Mouse (Mus musculus) skeletal muscle tissue, adult 2 months (tissue): Measurements from ENCODE around the gene Parp3.
A peak's percentile ranks its signal among the peaks of the same experiment; 100 is the strongest.
"Not testable (repeated sequence)": the region's sequence is repeated elsewhere in the genome, so short reads cannot be mapped to it uniquely, and the experiment has no call there.

Experiments
- DNase-seq: peaks from one replicate; pipeline ENCODE4 v3.0.0-alpha.2; 2012; ENCODE audit warnings: low read depth, low spot score

Parp3 gene

GRCm38 (mm10) chr9:106476924-106477484, at the start of gene Parp3:
Parp3 (minus strand) TSS chr9:106476949.
- DNase-seq: peak; percentile 100

GRCm38 (mm10) chr9:106519909-106520308, 43.2 kb upstream of the Parp3 start:
- DNase-seq: no peak

GRCm38 (mm10) chr9:106519433-106519832, 42.7 kb upstream of the Parp3 start:
- no peak for DNase-seq

DNA sequence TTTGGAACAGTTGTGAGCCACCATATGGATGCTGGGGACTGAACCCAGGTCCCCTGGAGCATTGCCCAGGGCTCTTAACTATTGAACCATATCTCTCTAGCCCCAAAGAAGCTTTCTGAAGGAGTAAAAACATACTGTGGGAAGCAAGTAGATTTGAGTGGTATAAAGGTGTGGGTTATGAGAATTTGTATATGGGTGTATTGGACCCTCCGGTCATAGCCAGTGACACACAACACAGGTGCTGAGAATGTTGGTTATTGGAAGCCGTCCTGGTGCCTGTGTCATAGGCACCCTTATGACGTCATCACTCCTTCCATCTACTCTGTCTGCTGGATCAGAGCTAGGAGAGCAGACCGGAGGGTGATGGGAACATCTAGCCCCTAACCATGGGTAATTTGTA, 37.5 kb upstream of the Parp3 start, which contains the start of gene Iqcf5:
Gene Iqcf5, plus strand, starts transcription at position 301 of the 400 bp plus-strand sequence.
- no peak for DNase-seq

GRCm38 (mm10) chr9:106513566-106513965, 36.8 kb upstream of the Parp3 start:
- DNase-seq: no peak

DNA sequence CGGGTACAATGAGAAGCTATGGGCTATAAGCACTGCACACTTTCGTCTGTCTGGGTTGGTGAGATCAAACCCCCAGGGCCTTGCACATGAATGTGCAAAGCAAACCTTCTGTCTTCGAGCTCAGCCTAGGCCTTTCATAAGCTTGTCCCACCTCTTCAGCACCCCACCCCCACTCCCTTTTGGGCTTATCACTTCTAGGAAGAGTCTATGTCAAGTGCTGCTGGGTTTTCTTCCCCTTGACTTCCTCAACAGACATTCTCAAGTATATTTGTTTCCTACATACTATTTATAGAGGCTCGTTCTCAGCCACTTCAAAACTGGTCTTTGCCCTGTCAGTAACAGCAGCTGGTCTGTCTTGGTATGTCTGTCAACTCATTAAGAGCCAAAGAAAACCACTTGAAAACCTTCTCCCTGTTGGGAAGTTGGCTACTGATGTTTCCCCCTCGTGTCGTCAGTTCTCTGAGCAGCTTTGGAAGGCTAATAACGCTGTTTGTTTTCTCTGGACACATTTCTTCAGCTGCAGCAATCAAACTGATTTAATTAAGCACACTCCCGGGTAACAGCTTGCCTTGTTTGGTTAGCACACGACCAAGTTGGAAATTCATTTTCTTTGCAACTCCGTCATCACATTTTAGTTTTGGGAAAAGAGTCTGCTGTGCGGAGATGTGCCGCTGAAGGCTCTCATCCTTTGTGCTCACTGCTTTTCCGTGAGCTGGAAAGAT, 36.1 kb upstream of the Parp3 start:
- no peak for DNase-seq

- no peak for DNase-seq
Observed at GRCm38 (mm10) chr9:106509356-106509755, 32.6 kb upstream of the Parp3 start.

DNA sequence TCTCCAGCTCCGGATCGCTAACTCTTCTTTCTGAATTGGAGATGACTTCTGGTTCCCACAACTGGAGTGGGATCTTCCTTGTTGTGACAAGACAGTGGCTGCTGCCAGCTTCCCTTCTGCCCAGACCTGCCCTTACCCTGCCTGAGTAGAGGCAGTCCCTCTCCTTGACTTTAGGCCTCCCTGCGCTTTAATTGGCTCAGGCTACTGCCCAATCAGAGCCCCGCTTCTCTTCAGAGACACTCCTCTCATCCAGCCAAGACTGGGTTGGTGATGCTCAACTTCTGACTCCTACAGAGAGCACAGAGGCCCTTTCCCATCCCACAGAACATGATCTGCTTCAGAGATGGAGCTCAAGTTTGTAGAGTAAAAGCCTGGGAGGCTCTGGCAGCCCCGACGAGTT, 27.5 kb upstream of the Parp3 start:
- DNase-seq: no peak

DNA sequence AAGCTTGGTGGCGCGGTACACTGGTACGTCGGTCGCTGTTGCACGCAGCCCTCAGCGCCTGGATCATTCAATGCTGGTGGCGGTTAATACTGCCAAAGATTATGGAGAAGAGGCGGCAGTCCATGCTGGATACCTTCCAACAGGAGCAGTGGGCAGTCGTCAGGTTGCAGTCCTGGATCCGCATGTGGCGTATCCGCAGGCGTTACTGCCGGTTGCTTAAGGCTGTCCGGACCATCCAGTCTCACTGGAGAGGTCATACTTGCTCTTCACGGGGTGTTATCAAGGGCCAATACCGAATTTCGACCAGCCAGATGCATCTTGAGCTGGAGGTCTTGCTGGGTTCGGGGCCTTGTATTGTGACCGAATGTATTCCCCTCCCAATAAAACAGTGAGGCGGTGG, 25.1 kb upstream of the Parp3 start:
- DNase-seq: no peak

GRCm38 (mm10) chr9:106499667-106500066, 22.9 kb upstream of the Parp3 start, which contains the start of gene Iqcf1:
Iqcf1 (plus strand) TSS chr9:106499967.
- no peak for DNase-seq

GRCm38 (mm10) chr9:106487602-106488001, 10.9 kb upstream of the Parp3 start:
- DNase-seq: not testable (repeated sequence)

GRCm38 (mm10) chr9:106485076-106485475, 8.3 kb upstream of the Parp3 start:
- DNase-seq: no peak

- no peak for DNase-seq
Observed at GRCm38 (mm10) chr9:106483606-106484005, 6.9 kb upstream of the Parp3 start.

- no peak for DNase-seq
Observed at GRCm38 (mm10) chr9:106483136-106483535, 6.4 kb upstream of the Parp3 start.

DNA sequence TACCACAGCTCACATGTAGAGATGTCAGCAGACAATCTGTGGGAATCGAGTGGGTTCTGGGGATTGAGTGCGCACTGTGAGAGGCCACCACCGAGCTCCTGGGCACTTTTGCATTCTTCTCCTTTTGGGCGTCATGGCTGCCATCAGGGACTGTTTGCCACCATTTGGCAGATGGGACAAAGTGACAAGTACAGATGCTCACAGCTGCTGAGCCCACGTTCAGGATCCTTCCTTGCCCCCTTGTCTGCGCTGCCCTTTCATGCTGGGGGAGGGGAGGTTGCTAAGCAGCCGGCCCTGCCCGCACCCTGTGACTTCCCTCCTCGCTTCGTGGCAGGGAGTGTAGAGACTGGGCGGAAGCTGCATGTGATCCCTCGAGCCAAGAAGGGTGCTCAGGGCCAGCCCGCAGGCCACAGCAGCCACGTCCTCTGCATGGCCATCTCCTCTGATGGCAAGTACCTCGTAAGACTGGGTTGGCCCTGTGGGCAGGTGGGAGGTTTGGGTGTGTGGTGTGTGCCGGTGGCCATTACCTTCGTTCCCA, 5.9 kb upstream of the Parp3 start:
- DNase-seq: no peak

- no peak for DNase-seq
Observed at GRCm38 (mm10) chr9:106481676-106482075, 4.9 kb upstream of the Parp3 start.

DNA sequence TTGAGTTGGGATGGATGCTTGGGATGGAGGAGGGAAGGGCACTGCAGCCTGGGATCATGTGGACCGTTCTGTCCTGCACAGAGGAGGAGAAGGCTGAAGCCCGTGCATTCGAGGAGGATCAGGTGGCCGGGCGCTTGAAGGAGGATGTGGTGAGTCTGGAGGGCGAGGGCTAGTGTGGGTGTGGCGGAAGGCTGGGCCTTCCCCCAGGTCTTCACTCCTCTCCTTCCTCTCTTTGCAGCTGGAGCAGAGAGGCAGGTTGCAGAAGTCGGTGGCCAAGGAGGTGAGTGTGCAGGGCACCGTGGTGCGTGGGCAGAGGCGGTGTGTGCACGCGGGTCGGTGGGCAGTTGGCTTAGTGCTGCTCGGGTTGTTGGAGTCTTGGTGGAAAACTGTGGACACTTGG, 4.3 kb upstream of the Parp3 start:
- DNase-seq: no peak

- DNase-seq: no peak
Observed at GRCm38 (mm10) chr9:106480541-106480940, 3.8 kb upstream of the Parp3 start.

- DNase-seq: no peak
Observed at GRCm38 (mm10) chr9:106478101-106478500, 1.4 kb upstream of the Parp3 start.

GRCm38 (mm10) chr9:106477649-106478048, 900 bp upstream of the Parp3 start:
- DNase-seq: no peak

DNA sequence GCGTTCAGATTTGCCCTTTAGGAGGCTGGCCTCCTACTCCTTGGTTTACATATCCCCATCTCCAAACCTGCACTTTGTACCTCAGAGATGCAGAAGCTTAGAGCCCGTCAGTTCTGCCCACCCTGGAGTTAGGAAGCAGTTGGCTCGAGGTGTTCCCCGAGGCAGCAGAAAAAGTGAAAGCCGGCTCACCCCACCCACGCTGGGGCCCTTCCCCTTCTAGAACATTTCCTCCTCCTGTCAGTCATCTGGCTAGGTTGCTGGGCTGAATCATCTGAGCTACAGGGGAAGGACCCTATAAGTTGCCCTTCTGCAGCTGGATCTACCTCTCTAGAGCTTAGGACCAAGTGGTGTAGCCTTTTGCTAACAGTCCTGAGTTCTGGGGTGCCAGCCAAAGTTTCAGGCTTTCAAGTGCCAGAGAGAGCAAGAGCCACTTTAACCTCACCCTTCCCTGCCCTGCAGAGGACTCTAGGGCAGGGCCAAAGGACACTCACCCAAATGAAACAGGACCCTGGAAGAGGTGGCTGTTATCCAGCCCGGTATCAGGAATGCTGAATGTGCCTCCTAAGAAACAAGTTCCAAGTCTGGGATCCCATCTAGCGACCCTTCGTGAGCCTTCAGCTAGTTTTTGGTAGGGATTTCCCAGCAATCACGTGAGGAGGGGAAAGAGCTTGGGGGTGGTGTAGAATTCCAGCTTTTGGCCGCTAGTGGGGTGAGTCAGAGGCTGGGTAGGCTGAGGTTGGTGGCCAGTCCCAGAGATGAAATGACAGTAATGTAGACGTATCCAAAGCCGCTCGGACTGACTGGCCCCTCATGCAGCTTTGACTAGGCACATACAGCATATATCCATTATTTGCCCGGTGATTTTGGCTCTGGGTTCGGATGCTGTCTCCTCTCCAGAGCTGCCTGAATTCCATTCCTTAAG, 486 bp downstream of the Parp3 start:
- peak; percentile 87 for DNase-seq

GRCm38 (mm10) chr9:106475663-106476001, 1.1 kb downstream of the Parp3 start, which contains the start of gene Rrp9:
Rrp9 (plus strand) TSS chr9:106475963.
- DNase-seq: no peak
